8 mouse cellular contexts compared by ENCODE assay signal in genomic region chr14:62880084-62880851, GRCm38 (mm10). TPM values are rescaled to one million over a fixed set of nuclear protein-coding genes. Genes with fewer than 3 reads are reported as not detected.
DNase-seq lines count a peak whose midpoint lies in the region; ATAC-seq lines count a peak whose summit lies in the region.

No protein-coding gene starts in this region.

- H3K4me1 ChIP-seq in forebrain, embryonic 16.5 days (replicated peaks; ENCODE audit: control insufficient read depth, insufficient read depth, low read length), result peaks cover 26% of the 10 kb centered on the region
- peaks cover 34% of the 10 kb centered on the region for H3K4me1 ChIP-seq in hindbrain, embryonic 12.5 days
- H3K4me1 ChIP-seq in lung, embryonic 16.5 days (replicated peaks; ENCODE audit: control insufficient read depth, insufficient read depth, low read length), result peaks cover 22% of the 10 kb centered on the region

- no peak overlapping the region for H3K4me2 ChIP-seq in forebrain, embryonic 16.5 days (ENCODE audit: low read length)
- peak overlapping the region; percentile 5; the same call in 1 of the 2 replicates for H3K4me2 ChIP-seq in hindbrain, embryonic 12.5 days (replicated peaks)
- H3K4me2 ChIP-seq in lung, embryonic 16.5 days (ENCODE audit: low read depth, low read length), result no peak overlapping the region

- H3K27ac ChIP-seq in forebrain, embryonic 16.5 days (ENCODE audit: low read length), result peak overlapping the region; percentile 64
- H3K27ac ChIP-seq in hindbrain, embryonic 12.5 days, result peak overlapping the region; percentile 66
- 0 out of 2 replicates have a peak overlapping the region, but pooled peaks have one; percentile 50 for H3K27ac ChIP-seq in lung, embryonic 16.5 days (ENCODE audit: low read length)

- H3K4me3 ChIP-seq in forebrain, embryonic 16.5 days (replicated peaks; ENCODE audit: low read length), result no peak overlapping the region
- no peak overlapping the region for H3K4me3 ChIP-seq in hindbrain, embryonic 12.5 days
- no peak overlapping the region for H3K4me3 ChIP-seq in lung, embryonic 16.5 days (ENCODE audit: low read length)

- peak; percentile 78 for ATAC-seq in forebrain, embryonic 16.5 days
- ATAC-seq in hindbrain, embryonic 12.5 days (ENCODE audit: low FRiP score), result peak; percentile 90
- peak; percentile 75 for ATAC-seq in lung, embryonic 16.5 days (ENCODE audit: low read depth)
- ATAC-seq in inflammation-experienced regulatory T-cells, adult 6 months, result no peak

- no peaks in the 10 kb centered on the region for H3K9me3 ChIP-seq in forebrain, embryonic 16.5 days (ENCODE audit: control insufficient read depth, low read length)
- no peaks in the 10 kb centered on the region for H3K9me3 ChIP-seq in hindbrain, embryonic 12.5 days (replicated peaks)
- no peaks in the 10 kb centered on the region for H3K9me3 ChIP-seq in lung, embryonic 16.5 days (ENCODE audit: control insufficient read depth, low read length)

- WGBS in forebrain, embryonic 16.5 days, result 26% methylated on average over 5 of the region's 5 CpGs
- 41% methylated on average over 5 of the region's 5 CpGs for WGBS in hindbrain, embryonic 12.5 days
- 49% methylated on average over 5 of the region's 5 CpGs for WGBS in lung, embryonic 16.5 days

- DNase-seq in adrenal gland, adult 8-10 months, result peak; percentile 42
- no peak for DNase-seq in adrenal gland, postnatal 4 days (ENCODE audit: low spot score in 2 of 2)
- peak; percentile 62 for DNase-seq in adrenal gland, postnatal 14 days
- DNase-seq in right cerebral cortex, adult 2 months (ENCODE audit: low spot score in 2 of 2), result peak; percentile 61 to 64

- no peak overlapping the region for H3K9ac ChIP-seq in forebrain, embryonic 16.5 days (replicated peaks; ENCODE audit: low read depth, low read length)
- H3K9ac ChIP-seq in hindbrain, embryonic 12.5 days, result no peak overlapping the region
- H3K9ac ChIP-seq in lung, embryonic 16.5 days (ENCODE audit: low read length), result no peak overlapping the region

- H3K36me3 ChIP-seq in forebrain, embryonic 16.5 days (ENCODE audit: control insufficient read depth, insufficient read depth), result no peaks in the 10 kb centered on the region
- no peaks in the 10 kb centered on the region for H3K36me3 ChIP-seq in hindbrain, embryonic 12.5 days
- no peaks in the 10 kb centered on the region for H3K36me3 ChIP-seq in lung, embryonic 16.5 days (ENCODE audit: control insufficient read depth, insufficient read depth, low read length)

- no peaks in the 10 kb centered on the region for H3K27me3 ChIP-seq in forebrain, embryonic 16.5 days (replicated peaks; ENCODE audit: control insufficient read depth, insufficient read depth, low read length)
- H3K27me3 ChIP-seq in hindbrain, embryonic 12.5 days, result no peaks in the 10 kb centered on the region
- H3K27me3 ChIP-seq in lung, embryonic 16.5 days (ENCODE audit: control insufficient read depth, insufficient read depth, low read depth, low read length), result no peaks in the 10 kb centered on the region

RNA-seq across cellular contexts. Expression of gene Wdfy2, which starts 42.8 kb away (rescaled TPM):
- 10 to 100 TPM; 39.7 to 40.5 (median 40.0) TPM for total RNA-seq in adrenal gland, adult 8-10 months (2022)
- total RNA-seq in adrenal gland, postnatal 4 days (2021), result 10 to 100 TPM; 33.7 to 35.2 TPM
- total RNA-seq in adrenal gland, postnatal 14 days (2021), result 28.4 and 28.8 TPM in 2 replicates
- 8.9 and 11.0 TPM in 2 replicates for polyA plus RNA-seq in forebrain, embryonic 16.5 days (2015; fragmentation: Nextera tagmentation; extraction: Ambion mirVana)
- polyA plus RNA-seq in hindbrain, embryonic 12.5 days (2016; fragmentation: Nextera tagmentation; extraction: Ambion mirVana), result 14.2 and 15.0 TPM in 2 replicates
- 7.0 and 7.7 TPM in 2 replicates for polyA plus RNA-seq in lung, embryonic 16.5 days (2015; fragmentation: Nextera tagmentation; extraction: Ambion mirVana)
- polyA plus RNA-seq in inflammation-experienced regulatory T-cells, adult 6 months (2017; shearing (Covaris generic)), result 1 to 10 TPM; 5.0 to 6.7 (median 5.2) TPM

Comparison
In these comparisons a context has a peak if more than half of its experiments do, and no peak if none do; other contexts are left out.
1. DNase-seq: peak in adrenal gland, adult 8-10 months (single experiment), adrenal gland, postnatal 14 days (single experiment) and right cerebral cortex, adult 2 months (2 of 2); none in adrenal gland, postnatal 4 days (0 of 2).
2. Peak in every context shown above with its lines, with median percentiles within 50 percentile points of each other: H3K27ac ChIP-seq.